Mouse (Mus musculus) T-helper 1 cell (primary cell): ENCODE results near the gene Dock8.
"Not testable (repeated sequence)": the region's sequence is repeated elsewhere in the genome, so short reads cannot be mapped to it uniquely, and the experiment has no call there.

Source experiments
- in situ Hi-C: fragments of 300-600 bp; cut with MboI, MseI; formaldehyde crosslinking; loops from one replicate; pipeline ENCODE4 v1.15.1; 2025; ENCODE audit warnings: high pct_unique_total_duplicates

The Dock8 gene

DNA sequence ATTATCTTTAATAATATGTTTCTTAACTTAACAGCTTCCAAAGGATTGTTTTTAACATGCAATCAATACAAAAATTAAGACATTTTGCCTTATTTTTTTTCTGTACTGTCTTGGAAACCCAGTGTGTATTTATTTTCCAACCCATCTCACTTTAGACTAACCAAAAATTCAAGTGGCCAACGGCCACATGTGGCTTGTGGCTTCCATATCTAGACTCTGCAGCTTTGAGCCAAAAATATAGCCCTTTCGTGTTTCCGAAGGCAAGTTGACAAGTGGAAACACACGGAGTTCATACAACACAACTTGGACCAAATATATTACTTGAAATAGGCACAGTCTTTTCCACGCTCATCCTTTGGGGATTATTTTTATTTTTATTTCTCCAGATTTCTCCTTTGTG, 773 bp upstream of the Dock8 start:
- in situ Hi-C loops: no loop called here

DNA sequence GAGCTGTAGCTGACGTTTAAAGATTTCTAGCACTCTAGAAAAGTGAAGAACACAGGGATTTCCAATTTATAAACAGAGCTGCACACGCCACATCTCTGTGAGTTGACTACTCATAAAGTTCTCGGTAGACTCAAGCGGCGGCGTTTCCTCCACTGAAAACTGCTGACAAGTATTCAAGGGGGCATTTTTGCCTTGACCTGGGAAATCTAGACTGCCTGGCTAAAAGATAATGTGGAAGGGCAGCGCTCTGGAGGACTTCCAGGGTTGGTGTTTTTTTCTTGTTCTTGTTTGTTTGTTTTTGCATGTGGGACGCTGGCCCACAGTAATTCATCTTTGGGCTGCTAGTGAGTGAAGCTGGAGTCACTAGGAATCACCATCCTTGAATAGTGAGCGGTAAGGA, 819 bp downstream of the Dock8 start:
- in situ Hi-C loops: no loop called here

DNA sequence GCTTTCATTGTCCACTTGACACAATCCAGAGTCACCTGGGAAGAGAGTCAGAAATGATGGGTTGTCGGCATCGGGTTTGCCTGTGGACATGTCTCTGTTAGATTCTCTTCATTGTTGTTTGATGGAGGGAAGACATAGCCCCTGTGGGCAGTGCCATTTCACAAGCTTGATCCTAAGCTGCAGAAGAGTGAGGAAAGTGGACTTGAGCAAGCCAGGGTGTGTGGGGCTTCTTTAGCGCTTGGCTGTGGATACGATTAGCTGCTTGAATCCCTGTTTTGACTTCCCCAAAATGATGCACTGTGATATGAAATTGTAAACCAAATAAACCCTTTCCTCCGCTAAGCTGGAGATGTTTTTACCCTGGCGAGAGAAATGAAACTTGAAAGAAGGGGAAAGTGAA, 2.7 kb downstream of the Dock8 start:
- in situ Hi-C loops: no loop called here

DNA sequence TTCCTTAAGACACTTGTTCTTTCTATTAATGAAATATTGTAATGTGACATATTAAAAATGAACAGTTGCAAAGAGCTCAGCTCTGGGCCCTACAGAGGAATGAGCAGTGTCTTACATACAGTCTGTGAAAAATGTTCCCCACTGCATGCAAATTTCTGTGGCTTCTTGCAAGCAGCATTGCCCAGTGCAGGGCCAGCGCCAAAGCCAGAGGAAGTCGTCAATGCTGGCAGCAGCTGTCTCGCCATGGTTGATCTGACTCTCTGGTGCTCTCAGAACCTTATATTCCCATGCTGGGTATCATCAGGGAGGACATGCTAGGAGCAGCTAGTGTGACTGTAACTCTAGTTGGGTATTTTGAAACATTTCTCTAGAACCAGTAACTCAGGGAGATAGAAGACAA, 3.5 kb downstream of the Dock8 start:
- in situ Hi-C loops: no loop called here

DNA sequence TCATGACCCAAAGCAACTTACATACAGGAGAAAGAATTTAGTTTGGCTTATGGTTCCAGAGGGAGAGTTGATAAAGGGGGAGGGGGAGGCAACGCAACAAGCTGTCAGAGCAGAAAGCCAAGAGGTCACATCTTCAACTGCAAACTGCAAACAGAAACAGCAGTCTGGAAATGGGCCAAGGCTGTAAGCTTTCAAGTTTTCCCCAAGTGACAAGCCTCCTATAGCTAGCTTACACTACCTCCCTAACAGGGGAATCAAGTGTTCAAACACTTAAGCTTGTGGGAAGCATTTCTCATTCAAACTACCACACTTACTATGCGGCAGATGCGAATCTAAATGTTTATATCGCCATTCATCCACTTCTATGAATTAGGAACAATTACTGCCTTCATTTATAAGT, 4.5 kb downstream of the Dock8 start:
- in situ Hi-C loops: no loop called here

DNA sequence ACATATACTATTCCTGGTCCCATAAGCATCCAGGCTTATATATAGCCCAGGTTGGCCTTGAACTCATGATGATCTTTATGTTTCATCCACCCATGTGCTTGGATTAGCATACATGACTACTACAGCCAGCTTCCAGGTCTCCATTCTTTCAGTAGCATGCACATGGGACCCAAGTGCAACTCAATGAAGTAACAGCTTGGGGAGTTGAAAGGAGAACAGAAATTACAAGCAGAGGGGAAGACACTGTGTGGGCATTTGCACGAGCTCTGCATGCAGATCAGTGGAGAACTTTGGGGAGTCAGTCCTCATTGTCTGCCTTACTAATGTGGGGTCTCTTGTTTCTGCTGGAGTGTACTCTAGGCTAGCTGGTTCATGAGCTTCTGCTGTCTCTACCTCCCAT, 7.4 kb downstream of the Dock8 start:
- in situ Hi-C loops: no loop called here

DNA sequence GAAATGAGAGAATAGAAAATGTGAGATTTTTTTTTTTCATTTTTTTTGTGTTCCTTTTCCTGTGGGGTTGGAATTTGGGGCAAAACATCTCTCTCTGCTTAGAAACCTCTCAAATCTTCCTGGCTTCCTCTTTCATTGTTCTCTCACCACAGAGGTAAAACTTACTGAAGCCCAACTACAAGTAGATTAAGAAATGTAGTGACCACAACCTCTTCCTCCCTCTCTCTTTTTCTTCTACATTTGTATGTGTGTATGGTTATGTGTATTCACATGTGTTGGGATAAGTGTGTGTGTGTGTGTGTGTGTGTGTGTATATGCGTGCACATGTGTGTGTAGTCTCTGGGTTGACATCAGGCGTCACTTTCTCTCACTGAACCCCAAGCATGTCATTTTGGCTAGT, 9.2 kb downstream of the Dock8 start:
- in situ Hi-C loops: no loop called here

DNA sequence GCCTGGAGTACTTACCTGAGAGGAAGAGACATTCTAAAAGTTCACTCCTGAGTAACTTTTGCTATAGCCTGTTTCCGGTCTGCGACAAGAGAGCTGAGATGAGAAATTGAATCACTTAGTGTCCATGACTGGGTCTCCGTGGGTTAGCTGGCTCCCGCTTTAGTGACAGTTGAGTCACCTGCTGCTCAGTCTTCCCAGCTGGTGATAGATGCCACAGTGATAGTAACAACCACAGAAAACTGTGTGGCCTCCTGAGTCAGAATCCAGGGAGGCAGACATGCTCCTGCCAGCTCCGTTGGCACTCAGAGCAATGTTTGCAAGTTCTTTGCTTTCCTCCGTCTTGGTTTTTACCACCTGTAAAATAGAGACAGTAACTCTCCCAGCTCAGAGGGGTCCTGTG, 23.4 kb downstream of the Dock8 start:
- in situ Hi-C loops: no loop called here

DNA sequence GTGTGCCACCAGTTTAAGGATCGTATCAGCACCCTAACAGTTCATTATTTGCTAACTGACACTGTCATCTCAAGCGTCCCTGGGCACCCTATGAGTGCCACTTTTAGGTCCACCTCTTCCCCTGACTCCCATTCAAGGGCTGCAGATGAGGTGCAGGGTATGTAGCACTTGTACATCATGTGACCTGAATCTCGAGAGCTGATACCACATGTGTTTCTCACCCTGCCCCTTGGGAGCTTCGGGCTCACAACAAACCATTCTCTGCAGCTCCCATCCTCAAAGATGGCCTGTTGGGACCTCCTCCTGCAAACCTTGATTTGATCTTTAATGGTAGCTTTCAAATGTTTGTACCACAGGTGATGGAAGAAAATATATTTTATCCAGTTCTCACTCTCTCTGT, 32.4 kb downstream of the Dock8 start:
- in situ Hi-C loops: no loop called here

DNA sequence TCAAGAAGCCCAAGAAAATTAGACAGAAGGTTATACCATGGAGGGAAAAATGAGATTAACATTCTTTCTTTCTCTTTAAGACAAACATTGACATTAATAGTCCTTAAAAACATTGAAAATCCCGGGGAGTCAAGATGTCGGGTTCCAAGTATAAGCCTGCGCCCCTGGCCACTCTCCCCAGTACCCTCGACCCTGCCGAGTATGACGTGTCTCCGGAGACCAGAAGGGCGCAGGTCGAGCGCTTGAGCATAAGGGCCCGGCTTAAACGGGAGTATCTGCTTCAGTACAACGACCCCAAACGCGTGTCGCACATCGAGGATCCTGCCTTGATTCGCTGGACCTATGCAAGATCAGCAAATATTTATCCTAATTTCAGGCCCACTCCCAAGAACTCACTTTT, 33.7 kb downstream of the Dock8 start:
- in situ Hi-C loops: not testable (repeated sequence)

DNA sequence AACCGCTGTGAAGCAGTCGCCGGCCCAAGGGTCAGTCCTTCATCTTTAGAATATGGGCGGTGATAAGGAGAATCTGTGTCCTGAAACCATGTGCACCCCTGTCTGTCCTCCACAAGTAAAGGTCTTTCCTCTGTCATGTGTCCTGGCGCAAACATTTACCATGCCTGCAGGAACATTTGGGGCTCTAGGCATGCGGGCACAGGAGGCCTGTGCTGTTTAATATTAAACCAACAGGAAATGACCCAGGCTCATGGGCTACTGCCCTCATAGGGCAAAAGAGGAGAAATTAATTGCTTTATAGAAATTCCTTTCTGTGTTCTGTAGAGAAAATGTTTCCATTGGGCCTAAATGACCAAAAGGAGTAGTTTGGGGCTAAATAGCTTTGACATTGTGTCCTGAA, 36.5 kb downstream of the Dock8 start:
- in situ Hi-C loops: no loop called here

DNA sequence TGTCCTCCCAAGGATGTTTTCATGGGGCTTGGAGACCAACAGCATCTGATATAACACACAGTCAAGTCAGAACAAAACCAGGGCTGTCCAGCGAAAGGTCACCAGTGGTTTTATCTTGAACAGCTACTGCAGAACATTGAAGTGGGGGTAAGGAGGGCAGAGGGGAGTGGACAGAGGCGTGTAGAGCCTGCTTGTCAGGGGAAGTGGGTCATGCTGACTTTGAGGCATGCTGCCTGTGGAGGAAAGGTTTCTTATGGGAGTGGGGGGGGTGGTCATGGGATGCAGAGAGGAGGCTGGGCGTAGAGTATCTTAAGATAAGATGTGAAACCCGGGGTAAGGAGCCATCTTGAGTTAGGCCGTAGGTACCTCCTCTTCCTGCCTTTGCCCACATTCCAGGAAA, 37.5 kb downstream of the Dock8 start:
- in situ Hi-C loops: no loop called here

DNA sequence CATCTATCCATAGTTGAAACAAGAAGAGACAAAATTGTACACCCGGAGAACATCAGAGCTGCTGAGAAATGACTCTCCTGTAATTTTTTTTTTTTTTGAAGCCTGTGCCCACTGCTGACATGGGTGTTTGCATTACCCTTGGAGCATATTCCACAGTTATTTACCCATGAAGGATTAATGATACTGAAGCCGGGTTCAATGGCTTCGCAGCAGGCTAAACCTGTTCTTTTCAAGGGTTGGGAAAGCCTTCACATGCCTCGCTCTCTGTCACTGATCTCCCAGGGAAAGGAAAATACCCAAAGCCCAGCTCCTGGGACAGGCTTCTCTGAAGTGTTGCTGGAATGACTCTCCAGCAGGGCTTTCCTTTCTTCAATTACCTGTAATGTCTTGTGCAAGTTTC, 37.9 kb downstream of the Dock8 start:
- in situ Hi-C loops: no loop called here

DNA sequence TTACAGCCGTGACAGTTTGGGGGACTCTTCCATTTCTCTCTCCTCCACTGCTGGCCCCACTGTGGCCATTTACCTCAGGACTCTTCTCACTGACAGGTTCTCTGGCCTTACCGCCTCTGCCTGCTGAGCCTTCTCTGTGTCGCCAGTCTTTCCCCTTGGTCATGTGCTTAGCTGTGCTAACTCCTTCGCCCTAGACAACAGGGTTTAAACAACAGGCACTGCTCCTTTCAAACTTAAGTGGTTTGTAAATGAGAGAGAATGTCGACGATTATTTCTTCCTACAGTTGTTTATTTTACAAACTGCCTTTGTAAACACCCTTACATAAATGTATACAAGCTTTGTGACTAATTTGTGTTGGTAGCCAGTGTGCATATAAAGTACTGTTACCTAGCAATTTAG, 39.0 kb downstream of the Dock8 start:
- in situ Hi-C loops: no loop called here

DNA sequence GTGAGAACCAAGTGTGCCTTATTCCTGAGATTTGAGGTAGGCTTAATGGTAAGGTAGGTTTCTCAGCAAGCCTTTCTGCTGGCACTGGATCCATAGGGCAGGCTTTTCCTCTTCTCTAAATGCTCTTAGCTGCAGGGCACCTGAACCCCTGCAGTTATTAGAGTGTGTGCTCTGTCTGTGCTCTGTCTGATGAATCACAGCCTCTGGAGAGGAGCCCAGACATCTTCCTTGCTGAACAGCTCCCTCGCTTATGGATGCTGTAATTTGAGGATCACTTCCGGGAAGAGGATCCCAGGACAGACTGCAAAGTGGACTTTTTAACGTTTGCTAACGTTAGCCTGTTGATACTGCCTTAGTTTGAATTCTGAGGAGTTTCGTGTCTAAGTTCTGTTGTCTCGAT, 41.9 kb downstream of the Dock8 start:
- in situ Hi-C loops: no loop called here

DNA sequence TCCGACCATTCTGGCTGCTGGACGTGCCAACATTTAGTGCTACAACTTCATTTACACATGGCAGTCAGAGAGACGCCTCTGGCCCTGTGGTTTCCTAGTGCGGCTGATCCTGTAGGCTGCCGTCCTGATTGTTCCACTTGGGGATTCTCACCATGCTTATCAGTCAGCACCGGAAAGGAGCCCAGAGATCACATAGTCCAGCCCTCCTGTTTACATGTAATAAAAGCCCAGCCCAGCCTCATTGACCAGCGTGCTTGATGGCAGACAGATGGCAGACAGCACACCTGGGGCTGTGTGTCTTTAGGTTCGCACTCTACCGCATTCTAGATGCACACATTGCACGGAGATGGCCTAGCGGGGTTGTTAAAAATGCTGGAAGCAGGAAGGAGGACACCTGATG, 43.6 kb downstream of the Dock8 start:
- in situ Hi-C loops: no loop called here

DNA sequence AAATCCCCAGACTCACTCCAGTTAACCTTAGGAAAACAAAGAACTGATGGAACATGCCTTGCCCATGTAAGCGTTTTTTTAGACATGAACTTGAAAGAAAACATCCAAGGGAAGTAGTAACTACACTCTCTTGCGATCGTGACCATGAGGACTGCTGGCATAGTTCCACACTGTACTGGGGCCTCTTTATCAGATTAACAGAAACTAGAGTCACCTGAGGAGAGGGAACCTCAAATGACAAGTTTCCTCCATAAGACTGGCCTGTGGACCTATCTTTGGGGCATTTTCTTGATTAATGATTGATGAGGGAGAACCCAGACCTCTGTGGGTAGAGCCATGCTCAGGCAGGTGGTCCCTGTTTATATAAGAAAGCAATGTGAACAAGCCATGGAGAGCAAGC, 44.7 kb downstream of the Dock8 start:
- in situ Hi-C loops: no loop called here

DNA sequence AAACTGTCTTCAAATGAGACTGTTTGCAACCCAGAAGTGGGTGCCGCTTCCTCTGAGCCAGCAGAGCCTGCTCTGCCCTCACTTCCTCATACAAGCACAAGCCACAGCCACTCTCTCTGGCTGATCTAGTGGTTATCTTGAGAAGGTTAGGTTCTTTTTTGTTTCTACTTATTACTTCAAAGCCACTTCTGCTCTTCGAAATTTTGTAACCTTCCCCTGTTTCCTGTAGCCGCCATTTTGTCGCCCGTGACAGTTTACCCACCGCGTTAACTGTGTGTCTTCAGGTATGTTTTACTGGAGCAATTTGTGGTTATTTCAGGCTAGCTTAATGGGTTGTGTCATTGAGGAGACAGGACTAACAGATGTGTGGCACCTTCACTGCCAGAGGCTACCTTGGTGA, 53.0 kb downstream of the Dock8 start:
- in situ Hi-C loops: no loop called here

DNA sequence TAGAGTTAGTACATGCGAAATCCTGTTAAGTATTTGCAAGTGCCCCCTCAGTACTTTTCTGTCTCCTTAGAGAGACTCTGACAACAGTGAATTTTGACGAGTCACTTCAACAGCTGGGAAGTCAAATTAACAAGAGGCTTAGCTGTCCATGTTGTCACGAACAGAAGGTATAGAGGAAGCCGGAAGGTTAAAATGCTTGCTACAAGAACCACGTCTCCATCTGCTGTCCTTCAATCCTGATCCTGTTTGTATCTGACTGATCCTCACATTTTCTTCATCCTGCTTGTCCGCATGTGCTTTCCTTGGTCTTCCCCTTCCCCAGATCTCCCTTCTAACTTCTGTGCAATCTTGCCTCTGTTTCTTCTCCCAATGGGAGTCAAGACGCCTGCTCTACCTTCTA, 53.8 kb downstream of the Dock8 start:
- in situ Hi-C loops: no loop called here

DNA sequence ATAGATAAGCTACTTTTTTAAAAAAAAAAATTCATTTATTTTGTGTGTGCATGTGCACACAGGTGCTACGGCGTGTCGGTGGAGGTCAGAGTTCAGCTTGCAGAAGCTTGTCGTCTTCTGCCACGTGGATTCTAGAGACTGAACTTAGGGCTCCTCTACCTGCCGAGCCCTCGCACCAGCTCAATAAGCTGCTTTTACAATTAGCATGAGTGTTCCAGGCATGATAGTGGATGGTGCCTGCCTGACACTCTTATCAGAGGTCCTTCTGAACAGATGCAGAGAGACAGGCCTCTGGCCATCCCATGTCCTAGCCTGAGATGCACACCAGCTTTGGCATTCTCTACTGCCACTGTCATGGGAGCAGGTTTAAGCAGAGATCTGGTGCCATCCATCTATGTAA, 55.7 kb downstream of the Dock8 start:
- in situ Hi-C loops: no loop called here

DNA sequence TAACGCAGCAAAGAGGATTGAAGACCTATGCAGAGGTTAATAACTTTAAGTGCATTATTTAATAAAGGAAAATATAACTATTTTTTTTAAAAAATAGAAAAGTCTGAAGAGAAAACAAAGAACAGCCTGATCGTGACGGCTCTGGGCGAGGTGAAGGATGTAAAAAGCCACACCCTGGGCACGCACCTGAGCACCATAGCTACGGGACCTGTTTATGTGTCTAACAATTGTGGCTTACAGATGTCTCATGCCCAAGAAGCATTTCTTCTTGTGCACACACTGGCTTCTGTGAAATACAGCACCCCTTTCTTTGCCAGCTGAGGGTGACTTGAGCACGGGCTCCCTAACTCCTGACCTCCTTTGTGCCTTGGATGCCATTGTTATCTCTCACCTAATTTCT, 56.2 kb downstream of the Dock8 start:
- in situ Hi-C loops: no loop called here

DNA sequence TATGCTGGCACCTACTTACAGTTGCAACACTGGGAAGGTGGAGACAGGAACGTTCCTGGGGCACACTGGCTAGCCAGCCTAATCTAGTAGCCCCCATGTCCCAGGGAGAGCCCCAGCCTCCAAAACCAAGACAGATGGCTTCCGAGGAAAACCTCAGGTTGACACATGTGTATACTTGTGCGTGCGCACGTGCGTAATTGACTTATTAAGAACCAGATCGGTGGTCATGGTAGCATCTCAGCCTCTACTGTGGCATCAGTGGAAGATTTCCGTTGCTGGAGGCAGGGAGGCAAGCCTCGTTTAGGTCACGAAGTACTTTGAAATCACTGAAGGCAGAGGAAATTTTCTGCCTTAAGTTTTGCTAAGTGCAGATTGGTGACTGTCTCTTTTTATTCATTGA, 56.9 kb downstream of the Dock8 start:
- in situ Hi-C loops: no loop called here

DNA sequence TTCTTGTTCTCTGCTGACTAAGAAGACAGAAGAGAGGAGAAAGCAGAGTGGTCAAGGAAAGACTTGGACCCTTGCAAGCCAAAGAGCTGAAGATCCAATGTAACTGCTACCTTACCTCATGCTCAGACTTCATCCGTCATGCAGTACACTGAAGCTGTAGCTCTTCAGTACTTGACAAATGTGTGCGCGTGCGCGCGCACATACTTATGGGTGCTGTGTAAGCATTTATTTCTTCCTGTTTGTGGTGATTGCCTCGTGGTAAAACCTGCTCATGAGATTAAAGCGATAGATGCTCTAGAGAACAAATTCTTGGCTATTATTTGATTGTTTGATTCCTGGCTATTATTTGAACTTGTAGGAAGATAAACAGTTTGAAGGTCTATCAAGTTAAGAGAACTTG, 58.5 kb downstream of the Dock8 start:
- in situ Hi-C loops: no loop called here

DNA sequence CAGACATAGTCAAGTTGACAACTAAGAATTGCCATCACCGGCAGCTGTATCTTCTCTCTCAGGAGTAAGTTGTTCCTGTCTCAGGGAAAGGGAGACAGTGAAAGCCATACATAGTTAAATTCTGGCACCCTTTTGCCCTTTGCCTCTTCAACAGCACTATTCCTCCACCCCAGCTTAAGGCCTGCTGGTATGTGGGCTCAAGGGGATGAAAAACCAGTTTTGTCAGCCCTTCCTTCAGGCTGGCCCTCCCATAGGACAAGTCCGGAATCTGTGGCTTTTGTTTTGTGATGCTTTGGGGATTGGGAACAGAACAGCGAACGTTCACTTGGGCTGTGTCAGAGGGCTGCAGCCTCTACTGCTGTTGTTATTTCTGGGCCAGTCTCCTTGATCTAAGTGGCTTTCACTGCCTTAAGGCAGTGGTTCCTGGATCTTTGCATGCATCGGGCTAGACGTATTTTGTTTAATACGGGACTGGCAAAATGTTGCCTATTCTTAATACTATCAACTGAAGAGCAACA, 60.6 kb downstream of the Dock8 start:
- in situ Hi-C loops: no loop called here

DNA sequence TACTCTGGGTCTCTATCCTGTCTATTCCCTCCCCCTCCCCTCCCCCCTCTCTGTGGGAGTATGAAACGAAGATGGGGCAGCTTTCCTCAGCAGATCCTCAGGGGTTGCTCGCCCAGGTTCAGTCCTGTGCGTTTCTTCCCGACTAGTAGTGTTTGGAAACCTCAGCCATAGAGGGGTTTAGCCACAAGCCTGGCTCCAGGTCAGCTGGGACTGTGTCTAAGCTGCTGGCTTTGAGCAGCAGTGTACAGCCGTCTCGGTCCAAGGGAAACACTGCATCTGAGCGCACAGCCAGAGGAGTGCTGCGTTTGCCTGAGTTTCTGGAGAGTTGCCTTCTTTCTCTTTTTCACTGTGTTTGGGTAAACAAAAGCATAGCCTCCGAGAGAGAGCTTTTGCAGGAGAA, 61.0 kb downstream of the Dock8 start:
- in situ Hi-C loops: no loop called here
